Mouse (Mus musculus): ENCODE measurements around the gene Ccdc155. TPM values are rescaled to one million over a fixed set of nuclear protein-coding genes. Genes with fewer than 3 reads are reported as not detected.

Ccdc155 gene
- total RNA-seq, 2 experiments from 2014 or later = 2.2 to 2.9 TPM

DNA sequence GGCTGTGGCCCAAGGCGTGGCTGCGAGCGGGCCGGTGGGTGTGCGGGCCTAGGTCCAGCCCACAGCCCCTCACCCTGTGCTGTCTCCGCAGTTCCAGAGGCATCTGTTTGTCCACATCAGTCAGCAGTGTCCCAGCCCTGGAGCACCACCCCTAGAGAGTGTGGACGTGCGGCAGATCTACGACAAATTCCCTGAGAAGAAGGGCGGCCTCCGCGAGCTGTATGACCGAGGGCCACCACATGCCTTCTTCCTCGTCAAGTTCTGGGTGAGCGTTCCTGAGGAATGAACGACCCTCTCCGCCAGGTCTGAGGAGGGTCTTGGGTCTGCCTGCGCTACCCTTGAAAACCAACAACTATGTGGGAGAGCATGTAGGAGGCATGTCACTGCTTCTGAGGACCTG, 23.9 kb upstream of the Ccdc155 start:
- DNase-seq (ENCODE audit: low spot score in 2 of 2) = no peak

DNA sequence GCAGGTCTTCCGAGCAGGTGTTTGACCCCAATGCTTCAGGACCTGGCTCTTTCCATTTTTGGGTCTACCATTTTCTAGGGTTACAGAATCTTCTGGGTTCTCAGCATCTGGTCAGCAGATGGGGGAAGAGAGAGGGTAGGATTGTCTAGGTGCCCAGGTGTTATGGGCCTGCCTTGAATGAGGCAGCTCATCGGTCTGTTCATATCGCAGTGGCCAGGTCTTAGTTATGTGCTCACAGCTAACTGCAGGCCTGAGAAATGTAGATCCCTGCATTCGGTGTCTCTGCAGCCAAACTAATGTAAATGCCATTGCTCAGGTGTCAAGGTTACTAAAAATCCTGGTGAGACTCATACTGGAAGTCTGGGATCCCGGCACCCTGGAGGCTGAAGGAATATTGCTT, 21.7 kb upstream of the Ccdc155 start:
- DNase-seq (ENCODE audit: low spot score in 2 of 2) = no peak

- DNase-seq (ENCODE audit: low spot score in 2 of 2) = no peak
Observed at GRCm38 (mm10) chr7:45224826-45225225, 20.1 kb upstream of the Ccdc155 start.

DNA sequence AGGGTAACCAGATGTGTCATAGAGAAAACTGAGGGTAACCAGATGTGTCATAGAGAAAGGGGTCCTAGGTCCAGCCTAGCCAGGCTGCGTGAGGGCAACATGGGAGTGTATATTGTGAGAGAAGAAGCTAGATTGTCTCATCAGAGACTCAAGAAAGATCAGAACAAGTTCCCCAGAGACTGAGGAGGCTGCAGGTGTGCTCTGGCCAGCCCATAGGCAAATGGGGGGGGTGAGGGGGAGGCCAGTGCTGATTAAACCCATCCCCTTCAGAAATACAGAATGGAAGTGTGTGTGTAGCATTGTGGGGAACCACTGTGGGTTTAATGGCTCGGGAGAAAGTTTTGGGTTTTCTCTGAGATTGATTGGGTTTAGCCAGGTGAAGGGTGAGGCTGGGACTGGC, 17.0 kb upstream of the Ccdc155 start:
- no peak for DNase-seq (ENCODE audit: low spot score in 2 of 2)

DNA sequence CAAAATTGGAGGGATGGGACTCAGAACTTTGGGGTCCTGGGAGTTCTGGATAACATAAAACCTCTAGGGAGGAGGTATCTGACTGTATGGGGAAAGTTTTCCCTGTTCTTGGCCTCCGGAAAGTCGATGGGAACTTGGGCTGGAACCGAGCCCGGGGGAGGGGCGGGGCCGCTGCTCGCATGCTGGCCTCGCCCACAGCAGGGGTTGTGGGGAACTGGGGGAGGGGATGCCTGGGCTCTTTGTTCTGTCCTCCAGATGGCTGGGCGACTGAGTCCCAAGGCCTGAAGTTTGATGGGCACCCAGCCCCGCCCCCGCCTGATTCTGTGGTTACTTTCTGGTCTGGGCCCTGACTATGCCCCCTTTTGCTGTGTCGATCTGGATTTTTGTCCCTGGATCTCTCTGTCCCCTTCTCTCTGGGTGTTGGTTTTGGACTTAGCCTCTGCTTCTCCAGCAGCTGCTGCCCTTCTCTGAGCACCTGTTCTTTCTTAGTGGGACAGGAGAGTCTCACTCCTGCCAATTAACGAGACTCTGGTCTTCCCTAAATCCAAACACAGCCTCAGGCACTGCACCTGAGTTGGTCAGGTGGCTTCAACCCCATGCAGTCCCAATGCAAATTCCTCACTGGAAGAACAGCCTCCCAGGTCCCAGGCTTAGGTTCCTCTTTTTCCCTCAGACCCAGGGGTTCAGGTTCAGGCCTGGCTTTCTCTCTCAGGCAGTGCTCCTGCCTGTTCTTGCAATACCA, 11.9 kb upstream of the Ccdc155 start:
- DNase-seq (ENCODE audit: low spot score in 2 of 2) = peak; percentile 47 to 72

DNA sequence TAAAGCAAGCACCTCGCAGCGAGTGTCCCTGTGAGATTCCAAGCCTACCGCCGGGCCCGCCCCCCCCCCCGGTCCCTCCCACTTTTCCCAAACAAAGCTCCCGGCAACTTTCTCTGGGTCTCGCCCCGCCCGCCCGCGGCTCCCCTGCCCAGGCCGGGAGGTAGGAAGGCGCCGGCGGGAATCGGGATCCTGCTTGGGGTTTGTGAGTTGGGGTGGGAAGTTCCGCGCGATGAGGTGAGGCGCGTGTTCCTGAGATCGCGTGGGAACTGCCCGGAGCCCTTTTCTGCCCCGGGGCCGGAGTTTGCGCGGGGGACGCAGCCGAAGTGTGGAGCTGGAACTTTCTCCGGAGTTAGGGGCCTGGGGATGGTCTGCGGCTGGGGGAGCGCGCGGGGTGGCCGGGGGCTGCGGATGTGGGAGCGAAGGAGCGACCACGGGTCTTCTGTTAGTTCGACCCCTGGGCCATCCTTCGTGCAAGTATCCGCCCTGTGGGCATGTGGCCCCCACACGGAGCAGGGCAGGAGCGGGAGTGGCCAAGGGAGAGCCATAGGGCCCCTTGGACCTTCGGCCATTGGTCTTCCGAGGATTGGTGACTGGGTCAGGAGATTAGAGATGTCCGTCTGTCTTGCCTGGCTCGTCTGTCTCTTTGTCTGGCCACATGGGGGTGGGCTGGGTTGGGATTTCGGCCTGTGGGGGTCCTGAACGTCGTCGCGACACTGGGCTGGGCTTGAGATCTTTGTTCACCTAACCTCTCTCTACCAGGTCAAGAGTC, 11.2 kb upstream of the Ccdc155 start, which contains the start of gene Tead2:
Gene Tead2 (plus strand): TSS at position 81 of the 769 bp plus-strand sequence.
- DNase-seq (ENCODE audit: low spot score in 2 of 2) = no peak

DNA sequence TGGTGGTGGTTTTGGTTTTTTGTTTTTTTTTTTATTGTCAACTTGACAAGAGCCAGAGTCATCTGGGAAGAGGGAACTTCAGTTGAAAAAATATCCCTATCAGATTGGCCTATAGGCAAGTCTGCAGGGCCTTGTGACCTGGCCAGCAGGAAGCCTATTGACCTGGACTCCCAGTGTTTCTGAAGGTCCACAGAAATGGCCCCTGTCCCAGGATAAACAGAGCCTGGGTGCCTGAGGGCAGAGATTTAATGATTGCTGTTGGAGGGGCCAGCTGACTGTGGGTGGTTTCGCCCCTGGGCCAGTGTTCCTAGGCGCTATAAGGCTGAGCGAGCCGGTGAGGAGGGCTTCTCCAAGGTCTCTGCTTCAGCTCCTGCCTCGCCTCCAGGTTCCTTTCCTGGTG, 9.0 kb upstream of the Ccdc155 start:
- no peak for DNase-seq (ENCODE audit: low spot score in 2 of 2)

DNA sequence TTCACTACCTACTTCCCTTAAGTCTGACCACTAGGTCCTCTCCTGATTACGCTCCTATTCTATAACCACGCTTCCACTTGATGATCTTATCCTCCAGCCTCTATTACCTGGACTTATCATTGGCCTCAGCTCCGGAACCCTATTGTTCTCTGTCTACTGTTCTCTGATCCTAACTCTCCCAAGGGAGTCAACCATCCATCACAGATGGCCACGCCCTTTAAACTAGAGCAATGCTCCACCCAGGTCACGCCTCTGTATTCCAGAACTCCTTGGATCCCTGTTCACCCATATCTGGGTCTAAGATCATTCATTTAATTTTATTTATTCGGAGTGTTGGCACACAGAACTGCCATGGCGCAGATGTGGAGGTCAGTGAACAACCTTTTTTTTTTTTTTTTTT, 7.7 kb upstream of the Ccdc155 start:
- no peak for DNase-seq (ENCODE audit: low spot score in 2 of 2)

- no peak for DNase-seq (ENCODE audit: low spot score in 2 of 2)
Observed at GRCm38 (mm10) chr7:45211851-45212251, 7.2 kb upstream of the Ccdc155 start, which contains the start of gene Dkkl1. Gene Dkkl1 (minus strand): TSS chr7:45212147.

DNA sequence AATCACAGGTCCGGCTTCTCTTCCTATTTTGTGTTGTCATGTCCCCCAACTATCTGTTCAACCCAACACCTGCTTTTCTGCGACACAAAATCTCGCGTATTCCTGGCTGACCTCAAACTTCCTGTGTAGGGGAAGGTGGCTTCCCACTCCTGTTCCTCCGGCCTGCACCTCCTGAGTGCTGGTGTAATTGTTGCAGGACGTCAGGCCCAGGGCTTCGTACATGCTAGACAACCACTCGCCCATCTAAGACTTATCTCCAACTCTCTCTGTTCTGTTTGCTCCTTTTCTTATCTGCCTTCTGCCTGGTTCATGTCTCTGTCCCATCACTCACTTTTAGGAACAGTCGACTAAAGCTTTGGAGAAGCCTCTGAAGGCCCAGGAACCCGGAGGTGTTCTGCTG, 6.4 kb upstream of the Ccdc155 start:
- DNase-seq (ENCODE audit: low spot score in 2 of 2) = no peak

GRCm38 (mm10) chr7:45208260-45208659, 3.6 kb upstream of the Ccdc155 start:
- no peak for DNase-seq (ENCODE audit: low spot score in 2 of 2)

DNA sequence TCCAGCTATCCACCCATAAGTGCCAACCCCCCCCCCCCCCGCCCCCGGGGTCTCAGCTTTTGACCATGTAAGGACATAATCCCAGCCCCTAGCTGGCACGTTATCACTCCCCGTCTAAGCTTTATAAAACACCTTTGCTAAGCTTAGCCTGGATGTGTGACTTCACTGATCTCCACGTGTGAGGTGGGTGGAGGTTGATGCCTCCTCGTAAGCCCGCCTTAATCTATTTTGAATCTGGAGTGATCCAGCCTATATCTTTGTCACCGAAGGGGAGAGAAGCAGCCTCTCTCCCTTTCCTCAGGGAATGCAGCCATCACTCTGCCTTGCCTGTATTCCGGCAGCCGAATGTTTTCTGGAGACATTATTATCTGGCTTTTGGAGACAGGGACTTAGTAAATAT, 2.0 kb downstream of the Ccdc155 start:
- DNase-seq (ENCODE audit: low spot score in 2 of 2) = no peak

DNA sequence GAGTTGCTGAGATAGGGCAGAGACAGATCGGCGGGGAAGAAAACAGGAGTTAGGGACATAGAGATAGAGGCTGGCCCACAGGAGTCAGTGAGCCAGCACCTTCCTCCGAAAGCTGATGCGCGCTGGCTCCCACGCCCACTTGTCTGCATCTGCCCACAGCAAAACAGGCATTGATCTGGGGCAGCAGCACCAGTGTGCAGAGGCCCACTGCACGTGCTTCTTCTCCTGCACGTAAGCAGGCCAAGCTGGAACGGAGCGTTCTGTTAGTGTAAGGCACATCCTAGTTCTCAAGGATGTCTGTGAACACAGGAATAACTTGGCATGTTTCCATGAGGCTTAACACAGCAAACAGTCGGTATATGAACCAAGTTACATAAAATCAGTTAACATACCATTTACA, 5.7 kb downstream of the Ccdc155 start:
- no peak for DNase-seq (ENCODE audit: low spot score in 2 of 2)

GRCm38 (mm10) chr7:45198435-45198834, 6.3 kb downstream of the Ccdc155 start:
- peak; percentile 72 to 81 for DNase-seq (ENCODE audit: low spot score in 2 of 2)

- DNase-seq (ENCODE audit: low spot score in 2 of 2) = no peak
Observed at GRCm38 (mm10) chr7:45196994-45197393, 7.7 kb downstream of the Ccdc155 start.

GRCm38 (mm10) chr7:45196176-45196535, 8.5 kb downstream of the Ccdc155 start:
- DNase-seq (ENCODE audit: low spot score in 2 of 2) = no peak

GRCm38 (mm10) chr7:45195341-45196175, 9.1 kb downstream of the Ccdc155 start:
- no peak for DNase-seq (ENCODE audit: low spot score in 2 of 2)

GRCm38 (mm10) chr7:45193871-45194785, 10.6 kb downstream of the Ccdc155 start:
- no peak for DNase-seq (ENCODE audit: low spot score in 2 of 2)

DNA sequence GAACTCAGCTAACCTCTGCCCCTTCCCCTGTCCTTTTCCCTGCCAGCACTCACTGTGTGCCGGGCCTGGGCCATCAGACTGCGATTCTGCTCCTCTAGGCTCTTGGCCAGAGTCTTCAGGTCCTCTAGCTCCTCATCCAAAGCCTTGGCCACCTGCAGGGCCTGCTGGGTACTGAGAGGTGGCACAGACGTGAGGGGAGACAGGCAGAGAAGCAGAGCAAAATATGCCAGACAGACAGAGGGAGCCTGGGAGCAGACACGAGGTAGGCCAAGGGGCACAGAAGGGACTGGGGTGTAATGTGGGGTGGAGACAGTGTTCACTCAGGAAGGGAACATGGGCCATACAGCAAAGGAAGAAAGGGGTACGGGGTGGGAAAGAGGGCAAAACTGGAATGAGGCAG, 11.3 kb downstream of the Ccdc155 start:
- no peak for DNase-seq (ENCODE audit: low spot score in 2 of 2)

DNA sequence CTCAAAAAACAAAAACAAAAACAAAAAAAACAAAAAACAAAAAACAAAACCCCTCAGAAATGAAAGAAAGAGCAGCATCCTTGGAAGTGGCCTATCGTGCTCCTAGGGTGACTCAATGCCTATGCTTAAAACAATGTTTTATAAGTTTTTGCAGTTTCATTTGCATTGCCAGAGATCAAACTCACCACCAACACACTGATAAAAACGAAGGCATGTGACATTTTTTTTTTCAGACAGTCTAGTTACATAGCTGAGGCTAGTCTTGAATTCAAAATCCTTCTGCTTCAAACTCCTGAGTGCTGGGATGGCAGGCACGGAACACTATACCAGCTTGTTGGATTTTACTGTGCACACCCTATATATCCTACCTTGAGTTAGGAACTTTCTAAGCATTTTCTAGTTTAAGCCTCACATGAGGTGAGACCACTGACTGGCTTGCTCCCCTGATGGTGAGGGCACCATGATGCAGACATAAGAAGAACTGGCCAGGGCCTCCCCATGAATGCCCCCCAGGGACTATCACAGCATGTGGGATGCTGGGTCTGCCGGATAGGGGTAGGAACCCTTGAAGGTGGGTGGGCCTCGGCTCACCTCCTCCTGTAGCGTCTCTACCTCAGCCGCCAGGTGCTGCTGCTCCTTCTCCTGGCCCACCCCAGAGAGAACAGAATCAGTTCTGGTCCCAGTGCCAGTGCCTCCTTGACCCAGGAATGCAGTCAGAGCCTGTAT, 11.9 kb downstream of the Ccdc155 start:
- DNase-seq (ENCODE audit: low spot score in 2 of 2) = no peak
